Mouse (Mus musculus) liver (tissue): Measurements from ENCODE around the gene Mex3a.

Source experiments
- DNase-seq: peaks from one replicate; pipeline ENCODE4 v3.0.0-alpha.2; 2020; ENCODE audit warnings: mixed read lengths

Gene Mex3a

GRCm38 (mm10) chr3:88532299-88532674, at the start of gene Mex3a:
TSS of gene Mex3a (plus strand) at chr3:88532395.
- DNase-seq, result no peak

GRCm38 (mm10) chr3:88483141-88483540, 49.1 kb upstream of the Mex3a start:
- no peak for DNase-seq

GRCm38 (mm10) chr3:88483621-88484020, 48.6 kb upstream of the Mex3a start:
- DNase-seq, result peak; percentile 84

GRCm38 (mm10) chr3:88484597-88485316, 47.4 kb upstream of the Mex3a start:
- no peak for DNase-seq

GRCm38 (mm10) chr3:88486043-88486442, 46.2 kb upstream of the Mex3a start:
- DNase-seq, result no peak

- no peak for DNase-seq
Observed at GRCm38 (mm10) chr3:88486887-88487286, 45.3 kb upstream of the Mex3a start.

- DNase-seq, result no peak
Observed at GRCm38 (mm10) chr3:88487396-88487795, 44.8 kb upstream of the Mex3a start.

GRCm38 (mm10) chr3:88493706-88494582, 38.3 kb upstream of the Mex3a start:
- peak; percentile 75 for DNase-seq

- DNase-seq, result peak; percentile 69
Observed at GRCm38 (mm10) chr3:88494836-88495628, 37.2 kb upstream of the Mex3a start.

- peak; percentile 23 for DNase-seq
Observed at GRCm38 (mm10) chr3:88495741-88496415, 36.3 kb upstream of the Mex3a start.

- no peak for DNase-seq
Observed at GRCm38 (mm10) chr3:88499580-88499979, 32.6 kb upstream of the Mex3a start.

GRCm38 (mm10) chr3:88500087-88500486, 32.1 kb upstream of the Mex3a start:
- DNase-seq, result no peak

- peak; percentile 52 for DNase-seq
Observed at GRCm38 (mm10) chr3:88500655-88501365, 31.4 kb upstream of the Mex3a start.

GRCm38 (mm10) chr3:88501366-88502030, 30.7 kb upstream of the Mex3a start:
- DNase-seq, result peak; percentile 74

- DNase-seq, result no peak
Observed at GRCm38 (mm10) chr3:88502031-88502571, 30.1 kb upstream of the Mex3a start.

- peak; percentile 93 for DNase-seq
Observed at GRCm38 (mm10) chr3:88502641-88503504, 29.3 kb upstream of the Mex3a start.

- no peak for DNase-seq
Observed at GRCm38 (mm10) chr3:88503505-88503863, 28.7 kb upstream of the Mex3a start.

GRCm38 (mm10) chr3:88503881-88504746, 28.1 kb upstream of the Mex3a start:
- DNase-seq, result no peak

- DNase-seq, result no peak
Observed at GRCm38 (mm10) chr3:88505081-88505480, 27.1 kb upstream of the Mex3a start.
